ENCODE assay signal across 7 mouse cellular contexts in the genomic region with DNA sequence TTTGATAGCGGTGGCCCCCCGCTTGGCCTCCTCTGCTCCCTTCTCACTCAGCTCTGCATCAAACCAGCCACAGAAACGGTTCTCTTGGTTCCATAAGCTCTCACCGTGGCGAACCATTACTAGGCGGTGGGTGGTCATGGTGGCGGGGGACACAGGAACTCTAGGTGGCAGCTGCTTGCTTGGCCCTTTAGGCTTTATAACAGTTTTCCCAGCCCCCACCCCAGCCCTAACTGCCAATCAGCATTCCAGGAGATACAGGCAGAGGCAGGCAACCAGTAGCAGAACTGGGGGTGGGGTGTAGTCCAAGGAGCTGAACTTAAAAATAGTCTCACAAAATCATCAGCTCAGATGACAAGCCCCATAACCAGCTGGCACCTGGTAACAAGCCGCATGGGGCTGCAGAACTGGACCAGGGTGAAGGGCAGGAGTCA. TPM values are rescaled to one million over a fixed set of nuclear protein-coding genes. Genes with fewer than 3 reads are reported as not detected.
DNase-seq lines count a peak whose midpoint lies in the region; ATAC-seq and TF ChIP-seq lines count a peak whose summit lies in the region.

A gene (minus strand): TSS at position 183 of the 431 bp plus-strand sequence.

- H3K4me2 ChIP-seq in lung, postnatal 0 days (replicated peaks; ENCODE audit: low read depth, low read length) = no peak within 1 kb of the TSS
- no peak within 1 kb of the TSS for H3K4me2 ChIP-seq in forebrain, embryonic 14.5 days (ENCODE audit: low read length)
- H3K4me2 ChIP-seq in heart, embryonic 16.5 days (ENCODE audit: low read depth, low read length) = peak within 1 kb of the TSS; percentile 55
- peak within 1 kb of the TSS; percentile 35 for H3K4me2 ChIP-seq in limb, embryonic 12.5 days

- no peaks in the 10 kb centered on the region for H3K9me3 ChIP-seq in lung, postnatal 0 days (ENCODE audit: low read length)
- no peaks in the 10 kb centered on the region for H3K9me3 ChIP-seq in forebrain, embryonic 14.5 days (replicated peaks; ENCODE audit: control insufficient read depth, low read length)
- H3K9me3 ChIP-seq in heart, embryonic 16.5 days (replicated peaks; ENCODE audit: control insufficient read depth, low read length) = no peaks in the 10 kb centered on the region
- no peaks in the 10 kb centered on the region for H3K9me3 ChIP-seq in limb, embryonic 12.5 days

- H3K27me3 ChIP-seq in lung, postnatal 0 days (replicated peaks; ENCODE audit: insufficient read depth, low read length) = 0 out of 2 replicates have a peak, but pooled peaks cover 5% of the 10 kb centered on the region
- H3K27me3 ChIP-seq in forebrain, embryonic 14.5 days (replicated peaks; ENCODE audit: control insufficient read depth, insufficient read depth, low read length) = no peaks in the 10 kb centered on the region
- no peaks in the 10 kb centered on the region for H3K27me3 ChIP-seq in heart, embryonic 16.5 days (ENCODE audit: control insufficient read depth, insufficient read depth, low read length)
- no peaks in the 10 kb centered on the region for H3K27me3 ChIP-seq in limb, embryonic 12.5 days

- peak within 1 kb of the TSS; percentile 11 for H3K27ac ChIP-seq in lung, postnatal 0 days (ENCODE audit: low read length)
- H3K27ac ChIP-seq in forebrain, embryonic 14.5 days (ENCODE audit: low read depth, low read length) = no peak within 1 kb of the TSS
- H3K27ac ChIP-seq in heart, embryonic 16.5 days (ENCODE audit: low read length) = peak within 1 kb of the TSS; percentile 91
- peak within 1 kb of the TSS; percentile 50 for H3K27ac ChIP-seq in limb, embryonic 12.5 days

- WGBS in lung, postnatal 0 days = 49% methylated on average over 8 of the region's 8 CpGs
- 58% methylated on average over 8 of the region's 8 CpGs for whole genome bisulfite sequencing in forebrain, embryonic 14.5 days
- WGBS in heart, embryonic 16.5 days = 21% methylated on average over 8 of the region's 8 CpGs
- 34% methylated on average over 8 of the region's 8 CpGs for WGBS in limb, embryonic 12.5 days

- no peak for TF ChIP-seq EP300 in lung, postnatal 0 days (IDR thresholded peaks at IDR 0.05)

- H3K4me1 ChIP-seq in lung, postnatal 0 days (ENCODE audit: insufficient read depth, low read depth, low read length) = peaks cover 18% of the 10 kb centered on the region; the same call in 1 of the 2 replicates
- H3K4me1 ChIP-seq in forebrain, embryonic 14.5 days (ENCODE audit: control insufficient read depth, insufficient read depth, low read length) = no peaks in the 10 kb centered on the region
- peaks cover 21% of the 10 kb centered on the region for H3K4me1 ChIP-seq in heart, embryonic 16.5 days (ENCODE audit: control insufficient read depth, insufficient read depth, low read length)
- peaks cover 29% of the 10 kb centered on the region for H3K4me1 ChIP-seq in limb, embryonic 12.5 days (replicated peaks)

- H3K36me3 ChIP-seq in lung, postnatal 0 days (ENCODE audit: insufficient read depth, low read length) = peaks cover 12% of the 10 kb centered on the region; the same call in 1 of the 2 replicates
- H3K36me3 ChIP-seq in forebrain, embryonic 14.5 days (ENCODE audit: control insufficient read depth, insufficient read depth, low read length) = peaks cover 32% of the 10 kb centered on the region
- peaks cover 15% of the 10 kb centered on the region; the same call in 1 of the 2 replicates for H3K36me3 ChIP-seq in heart, embryonic 16.5 days (ENCODE audit: control insufficient read depth, insufficient read depth)
- peaks cover 33% of the 10 kb centered on the region for H3K36me3 ChIP-seq in limb, embryonic 12.5 days

- no peak within 1 kb of the TSS for H3K9ac ChIP-seq in lung, postnatal 0 days (replicated peaks; ENCODE audit: low read depth)
- H3K9ac ChIP-seq in forebrain, embryonic 14.5 days (ENCODE audit: low read length) = no peak within 1 kb of the TSS
- H3K9ac ChIP-seq in heart, embryonic 16.5 days (ENCODE audit: low read length) = peak within 1 kb of the TSS; percentile 76
- 0 out of 2 replicates have a peak within 1 kb of the TSS, but pooled peaks have one; percentile 31 for H3K9ac ChIP-seq in limb, embryonic 12.5 days (replicated peaks)

- no peak for TF ChIP-seq CTCF in lung, postnatal 0 days (IDR thresholded peaks at IDR 0.05)

- H3K4me3 ChIP-seq in lung, postnatal 0 days (ENCODE audit: low read depth, low read length) = no peak within 1 kb of the TSS
- H3K4me3 ChIP-seq in forebrain, embryonic 14.5 days (ENCODE audit: low read depth, low read length) = no peak within 1 kb of the TSS
- peak within 1 kb of the TSS; percentile 70 for H3K4me3 ChIP-seq in heart, embryonic 16.5 days (ENCODE audit: low read length)
- peak within 1 kb of the TSS; percentile 18 for H3K4me3 ChIP-seq in limb, embryonic 12.5 days (replicated peaks)

- ATAC-seq in lung, postnatal 0 days = no peak
- ATAC-seq in forebrain, embryonic 14.5 days = peak; percentile 24; the same call in 1 of the 2 replicates
- ATAC-seq in heart, embryonic 16.5 days (replicated peaks; ENCODE audit: extremely low read depth, insufficient read depth, low FRiP score) = peak; percentile 86
- ATAC-seq in limb, embryonic 12.5 days (ENCODE audit: insufficient number of reproducible peaks, insufficient read depth, low FRiP score, low TSS enrichment, low read depth) = 0 out of 2 replicates have a peak, but pooled peaks have one; percentile 34

- no peak for DNase-seq in lung, postnatal 0 days (ENCODE audit: low spot score)
- no peak for DNase-seq in lung, adult 18-20 months
- DNase-seq in forebrain, embryonic 14.5 days (ENCODE audit: low spot score) = no peak
- no peak for DNase-seq in cerebellum, adult 8-10 months
- DNase-seq in urinary bladder, postnatal 25 days (ENCODE audit: low spot score) = no peak

RNA-seq across cellular contexts. Expression of the gene that starts here (rescaled TPM):
- 28.8 and 29.8 TPM in 2 replicates for polyA plus RNA-seq in lung, postnatal 0 days (2015; fragmentation: Nextera tagmentation; extraction: Ambion mirVana)
- 2.1 TPM in 2 replicates for polyA plus RNA-seq in forebrain, embryonic 14.5 days (2014; fragmentation: Nextera tagmentation; extraction: Ambion mirVana)
- polyA plus RNA-seq in heart, embryonic 16.5 days (2015; fragmentation: Nextera tagmentation; extraction: Ambion mirVana) = 1,049 and 1,143 TPM in 2 replicates
- polyA plus RNA-seq in limb, embryonic 12.5 days (2016; fragmentation: Nextera tagmentation; extraction: Ambion mirVana) = 36.5 and 39.0 TPM in 2 replicates

Comparison
In these comparisons a context has a peak if more than half of its experiments do, and no peak if none do; other contexts are left out.
1. RNA of the gene that starts here (polyA plus RNA-seq): 1,049 to 1,143 TPM in heart, embryonic 16.5 days; 36.5 to 39.0 TPM in limb, embryonic 12.5 days, 28.8 to 29.8 TPM in lung, postnatal 0 days and 2.1 TPM in forebrain, embryonic 14.5 days; every median in the first group is over 10 times any median in the second.
2. H3K4me2 ChIP-seq: peak in heart, embryonic 16.5 days (single experiment) and limb, embryonic 12.5 days (single experiment); none in lung, postnatal 0 days (single experiment) and forebrain, embryonic 14.5 days (single experiment).
3. H3K4me3 ChIP-seq: peak in heart, embryonic 16.5 days (single experiment) and limb, embryonic 12.5 days (single experiment); none in lung, postnatal 0 days (single experiment) and forebrain, embryonic 14.5 days (single experiment).
4. H3K9ac ChIP-seq: peak in heart, embryonic 16.5 days (single experiment) and limb, embryonic 12.5 days (single experiment); none in lung, postnatal 0 days (single experiment) and forebrain, embryonic 14.5 days (single experiment).